Mouse (Mus musculus): ENCODE results near the gene Maml3. TPM values are rescaled to one million over a fixed set of nuclear protein-coding genes. Genes with fewer than 3 reads are reported as not detected.
A peak's percentile ranks its signal among the peaks of the same experiment; 100 is the strongest.

The Maml3 gene
- polyA plus RNA-seq, 1 experiment from 2014 or later = 7.7 TPM

- no peak overlapping the region for H3K27ac ChIP-seq
- H3K9me3 ChIP-seq = no peaks in the 10 kb centered on the region
- H3K4me3 ChIP-seq = no peak overlapping the region
- H3K4me2 ChIP-seq = no peak overlapping the region
- no peak overlapping the region for H3K9ac ChIP-seq
- H3K27me3 ChIP-seq (replicated peaks) = no peaks in the 10 kb centered on the region
- no peak for ATAC-seq (replicated peaks)
- WGBS = 90% methylated on average over 2 of the region's 2 CpGs
- no peaks in the 10 kb centered on the region for H3K36me3 ChIP-seq (replicated peaks)
- H3K4me1 ChIP-seq = peaks cover 24% of the 10 kb centered on the region
Measured at GRCm38 (mm10) chr3:51958751-51959150, 146.1 kb downstream of the Maml3 start.

GRCm38 (mm10) chr3:51954441-51954840 is 150.4 kb downstream of the Maml3 start:
- WGBS = 73% methylated on average over 4 of the region's 4 CpGs
- no peaks in the 10 kb centered on the region for H3K27me3 ChIP-seq (replicated peaks)
- H3K27ac ChIP-seq = no peak overlapping the region
- no peak overlapping the region for H3K9ac ChIP-seq
- H3K4me1 ChIP-seq = peaks cover 9% of the 10 kb centered on the region; the same call in 1 of the 2 replicates
- H3K36me3 ChIP-seq (replicated peaks) = no peaks in the 10 kb centered on the region
- H3K4me2 ChIP-seq = no peak overlapping the region
- no peak overlapping the region for H3K4me3 ChIP-seq
- H3K9me3 ChIP-seq = no peaks in the 10 kb centered on the region
- ATAC-seq (replicated peaks) = no peak

- Histone ChIP-seq H3K4me2 (no peak overlapping the region), H3K27ac (no peak overlapping the region), H3K4me1 (peaks cover 9% of the 10 kb centered on the region; the same call in 1 of the 2 replicates), H3K9me3 (no peaks in the 10 kb centered on the region), H3K4me3 (no peak overlapping the region), H3K27me3 (replicated peaks) (no peaks in the 10 kb centered on the region), H3K36me3 (replicated peaks) (no peaks in the 10 kb centered on the region), H3K9ac (no peak overlapping the region)
- 74% methylated on average over 11 of the region's 11 CpGs for WGBS
- ATAC-seq (replicated peaks) = no peak
Measured at GRCm38 (mm10) chr3:51953927-51954326, 150.9 kb downstream of the Maml3 start.

- Histone ChIP-seq H3K27ac (no peak overlapping the region), H3K4me1 (peaks cover 9% of the 10 kb centered on the region; the same call in 1 of the 2 replicates), H3K4me2 (no peak overlapping the region), H3K27me3 (replicated peaks) (no peaks in the 10 kb centered on the region), H3K36me3 (replicated peaks) (no peaks in the 10 kb centered on the region), H3K9ac (no peak overlapping the region), H3K9me3 (no peaks in the 10 kb centered on the region), H3K4me3 (no peak overlapping the region)
- WGBS = 78% methylated on average over 33 of the region's 33 CpGs
- peak; percentile 27; the same call in 1 of the 2 replicates for ATAC-seq (replicated peaks)
Measured at GRCm38 (mm10) chr3:51952728-51953623, 151.9 kb downstream of the Maml3 start.

- Histone ChIP-seq H3K27ac (no peak overlapping the region), H3K9ac (no peak overlapping the region), H3K4me2 (no peak overlapping the region), H3K4me3 (no peak overlapping the region), H3K4me1 (peaks cover 9% of the 10 kb centered on the region; the same call in 1 of the 2 replicates), H3K36me3 (replicated peaks) (no peaks in the 10 kb centered on the region), H3K27me3 (replicated peaks) (no peaks in the 10 kb centered on the region), H3K9me3 (no peaks in the 10 kb centered on the region)
- 76% methylated on average over 9 of the region's 9 CpGs for WGBS
- 0 out of 2 replicates have a peak, but pooled peaks have one; percentile 31 for ATAC-seq (replicated peaks)
Measured at GRCm38 (mm10) chr3:51952267-51952666, 152.6 kb downstream of the Maml3 start.

- Histone ChIP-seq H3K36me3 (replicated peaks) (no peaks in the 10 kb centered on the region), H3K4me3 (no peak overlapping the region), H3K9me3 (no peaks in the 10 kb centered on the region), H3K4me2 (no peak overlapping the region), H3K27ac (no peak overlapping the region), H3K4me1 (peaks cover 7% of the 10 kb centered on the region; the same call in 1 of the 2 replicates), H3K27me3 (replicated peaks) (no peaks in the 10 kb centered on the region), H3K9ac (no peak overlapping the region)
- ATAC-seq (replicated peaks) = no peak
- 93% methylated on average over 8 of the region's 8 CpGs for WGBS
Measured at GRCm38 (mm10) chr3:51949651-51950050, 155.2 kb downstream of the Maml3 start.

- no peaks in the 10 kb centered on the region for H3K4me1 ChIP-seq
- H3K4me2 ChIP-seq = no peak overlapping the region
- H3K27me3 ChIP-seq (replicated peaks) = no peaks in the 10 kb centered on the region
- no peak overlapping the region for H3K9ac ChIP-seq
- no peak overlapping the region for H3K27ac ChIP-seq
- 86% methylated on average over 3 of the region's 3 CpGs for WGBS
- ATAC-seq (replicated peaks) = no peak
- H3K9me3 ChIP-seq = no peaks in the 10 kb centered on the region
- no peaks in the 10 kb centered on the region for H3K36me3 ChIP-seq (replicated peaks)
- H3K4me3 ChIP-seq = no peak overlapping the region
Measured at GRCm38 (mm10) chr3:51947168-51947567, 157.7 kb downstream of the Maml3 start.

- no peak overlapping the region for H3K4me2 ChIP-seq
- WGBS = 73% methylated on average over 8 of the region's 8 CpGs
- no peaks in the 10 kb centered on the region for H3K9me3 ChIP-seq
- H3K36me3 ChIP-seq (replicated peaks) = no peaks in the 10 kb centered on the region
- no peaks in the 10 kb centered on the region for H3K4me1 ChIP-seq
- H3K9ac ChIP-seq = no peak overlapping the region
- ATAC-seq (replicated peaks) = no peak
- no peak overlapping the region for H3K27ac ChIP-seq
- no peaks in the 10 kb centered on the region for H3K27me3 ChIP-seq (replicated peaks)
- no peak overlapping the region for H3K4me3 ChIP-seq
Measured at GRCm38 (mm10) chr3:51943642-51944041, 161.2 kb downstream of the Maml3 start.

- H3K9me3 ChIP-seq = no peaks in the 10 kb centered on the region
- H3K9ac ChIP-seq = no peak overlapping the region
- H3K36me3 ChIP-seq (replicated peaks) = no peaks in the 10 kb centered on the region
- no peak overlapping the region for H3K4me2 ChIP-seq
- H3K27ac ChIP-seq = no peak overlapping the region
- H3K27me3 ChIP-seq (replicated peaks) = no peaks in the 10 kb centered on the region
- no peaks in the 10 kb centered on the region for H3K4me1 ChIP-seq
- WGBS = 74% methylated on average over 8 of the region's 8 CpGs
- no peak for ATAC-seq (replicated peaks)
- H3K4me3 ChIP-seq = no peak overlapping the region
Measured at GRCm38 (mm10) chr3:51941781-51942180, 163.1 kb downstream of the Maml3 start.

- Histone ChIP-seq H3K36me3 (replicated peaks) (no peaks in the 10 kb centered on the region), H3K27ac (no peak overlapping the region)
Measured at GRCm38 (mm10) chr3:51939864-51940263, 165.0 kb downstream of the Maml3 start.

GRCm38 (mm10) chr3:51939054-51939453 is 165.8 kb downstream of the Maml3 start:
- Histone ChIP-seq H3K4me2 (no peak overlapping the region), H3K4me3 (no peak overlapping the region), H3K4me1 (no peaks in the 10 kb centered on the region), H3K27me3 (replicated peaks) (no peaks in the 10 kb centered on the region), H3K36me3 (replicated peaks) (no peaks in the 10 kb centered on the region), H3K9me3 (no peaks in the 10 kb centered on the region), H3K27ac (no peak overlapping the region), H3K9ac (no peak overlapping the region)
- 80% methylated on average over 5 of the region's 5 CpGs for WGBS
- no peak for ATAC-seq (replicated peaks)

More at GRCm38 (mm10) chr3:51939864-51940263, 165.0 kb downstream of the Maml3 start:
- Histone ChIP-seq H3K9ac (no peak overlapping the region), H3K4me1 (no peaks in the 10 kb centered on the region), H3K27me3 (replicated peaks) (no peaks in the 10 kb centered on the region), H3K9me3 (no peaks in the 10 kb centered on the region), H3K4me2 (no peak overlapping the region), H3K4me3 (no peak overlapping the region)
- 58% methylated on average over 7 of the region's 7 CpGs for WGBS
- no peak for ATAC-seq (replicated peaks)

- no peaks in the 10 kb centered on the region for H3K4me1 ChIP-seq
- H3K4me3 ChIP-seq = no peak overlapping the region
- WGBS = 94% methylated on average over 5 of the region's 5 CpGs
- H3K36me3 ChIP-seq (replicated peaks) = no peaks in the 10 kb centered on the region
- H3K27me3 ChIP-seq (replicated peaks) = no peaks in the 10 kb centered on the region
- ATAC-seq (replicated peaks) = no peak
- no peak overlapping the region for H3K9ac ChIP-seq
- no peak overlapping the region for H3K27ac ChIP-seq
- H3K4me2 ChIP-seq = no peak overlapping the region
- H3K9me3 ChIP-seq = no peaks in the 10 kb centered on the region
Measured at GRCm38 (mm10) chr3:51937176-51937575, 167.7 kb downstream of the Maml3 start.

All from midbrain, embryonic 15.5 days (tissue).